Mouse (Mus musculus) heart, postnatal 0 days (tissue): ENCODE results near the gene Pax5. TPM values are rescaled to one million over a fixed set of nuclear protein-coding genes. Genes with fewer than 3 reads are reported as not detected.

Source experiments
- ATAC-seq: fragments of 200-750 bp; cut with Nextera tagmentation; 2 replicates; pipeline ENCODE4 v1.8.0; 2017; ENCODE audit warnings: low read depth, moderate number of reproducible peaks, moderate library complexity; ENCODE audit not compliant: insufficient read depth
- DNase-seq: peaks from one replicate; pipeline ENCODE4 v3.0.0-alpha.2; 2016; ENCODE audit warnings: low spot score
- H3K27ac ChIP-seq: fragments of 300-500 bp; sonication (generic); 2 replicates; pipeline ENCODE4 v1.5.1; 2014; ENCODE audit warnings: low read depth, mild to moderate bottlenecking
- H3K27me3 ChIP-seq: fragments of 300-500 bp; sonication (generic); 2 replicates; pipeline ENCODE4 v1.6.1; 2014; ENCODE audit warnings: low read length, mixed read lengths; ENCODE audit not compliant: control insufficient read depth, insufficient read depth
- H3K36me3 ChIP-seq: fragments of 300-500 bp; sonication (generic); replicated peaks from 2 replicates; pipeline ENCODE4 v1.6.1; 2014; ENCODE audit warnings: low read length, mixed read lengths; ENCODE audit not compliant: control insufficient read depth, insufficient read depth
- H3K4me1 ChIP-seq: fragments of 300-500 bp; sonication (generic); 2 replicates; pipeline ENCODE4 v1.6.1; 2014; ENCODE audit warnings: antibody characterized with exemption; ENCODE audit not compliant: control insufficient read depth, insufficient read depth
- H3K4me2 ChIP-seq: fragments of 300-500 bp; sonication (generic); 2 replicates; pipeline ENCODE4 v1.6.1; 2014; ENCODE audit warnings: low read depth, mild to moderate bottlenecking, low read length, moderate library complexity
- H3K4me3 ChIP-seq: fragments of 300-500 bp; sonication (generic); 2 replicates; pipeline ENCODE4 v1.5.1; 2014; ENCODE audit warnings: low read depth, low read length
- H3K9ac ChIP-seq: fragments of 300-500 bp; sonication (generic); replicated peaks from 2 replicates; pipeline ENCODE4 v1.6.1; 2014; ENCODE audit warnings: low read depth, low read length, mixed read lengths
- H3K9me3 ChIP-seq: fragments of 300-500 bp; sonication (generic); replicated peaks from 2 replicates; pipeline ENCODE4 v1.6.1; 2016; ENCODE audit warnings: low read length; ENCODE audit not compliant: control insufficient read depth
- CTCF ChIP-seq: IDR thresholded peaks from 2 replicates; pipeline ENCODE4 v1.5.1; 2016; ENCODE audit warnings: antibody characterized with exemption, control low read depth, low read depth
- EP300 ChIP-seq: IDR thresholded peaks from 2 replicates; pipeline ENCODE4 v1.6.1; 2016; ENCODE audit warnings: antibody characterized with exemption, low read depth
- WGBS: fragments of 180-500 bp; shearing (Covaris S2); extraction: QIAGEN DNeasy Blood & Tissue Kit; methylation state at CpG from one replicate; pipeline ENCODE4 v1.1.7; 2014; 5-methylcytosine and 5-hydroxymethylcytosine counted together
- polyA plus RNA-seq: library from polyadenylated mRNA; unstranded; fragments of >200 nt; fragmentation: Nextera tagmentation; extraction: Ambion mirVana; gene quantifications from 2 replicates; pipeline ENCODE4 v1.2.1, GENCODE M21; 2015
- total RNA-seq: library from RNA; depleted of rRNA; stranded (reverse); fragments of >200 nt; gene quantifications from 2 replicates; pipeline ENCODE4 v1.2.3, GENCODE M21; 2014; ENCODE audit warnings: low replicate concordance

Gene Pax5
- total and polyA plus RNA-seq, 2 experiments from 2014 or later: not detected

DNA sequence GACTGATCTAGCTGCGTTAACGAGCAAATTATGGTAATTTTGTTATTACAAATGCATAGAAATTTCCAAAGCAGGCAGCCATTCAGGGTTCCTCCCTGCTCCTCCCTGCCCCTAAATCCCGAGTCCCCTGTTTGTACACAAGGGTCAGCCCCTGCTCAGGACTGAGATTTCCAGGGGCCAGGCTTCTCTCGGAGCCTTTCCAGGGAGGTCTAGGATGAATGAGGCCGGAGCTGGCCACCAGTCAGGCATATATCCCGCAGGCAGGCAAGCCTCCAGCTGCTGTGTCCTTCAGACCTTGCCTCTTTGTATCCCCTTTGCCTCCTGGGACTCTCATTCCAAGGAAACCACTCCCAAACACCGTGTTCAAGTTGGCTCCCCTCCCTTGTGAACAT, 151.7 kb downstream of the Pax5 start:
- Histone ChIP-seq H3K9ac (no peak overlapping the region), H3K36me3 (no peaks in the 10 kb centered on the region), H3K27me3 (0 out of 2 replicates have a peak, but pooled peaks cover 8% of the 10 kb centered on the region), H3K4me1 (no peaks in the 10 kb centered on the region), H3K9me3 (no peaks in the 10 kb centered on the region), H3K4me2 (peak overlapping the region; percentile 66), H3K4me3 (0 out of 2 replicates have a peak overlapping the region, but pooled peaks have one; percentile 35), H3K27ac (no peak overlapping the region)
- DNase-seq (no peak), ATAC-seq (no peak)
- WGBS: 12% methylated on average over 7 of the region's 7 CpGs
- no peak for TF ChIP-seq EP300
- no peak for TF ChIP-seq CTCF

DNA sequence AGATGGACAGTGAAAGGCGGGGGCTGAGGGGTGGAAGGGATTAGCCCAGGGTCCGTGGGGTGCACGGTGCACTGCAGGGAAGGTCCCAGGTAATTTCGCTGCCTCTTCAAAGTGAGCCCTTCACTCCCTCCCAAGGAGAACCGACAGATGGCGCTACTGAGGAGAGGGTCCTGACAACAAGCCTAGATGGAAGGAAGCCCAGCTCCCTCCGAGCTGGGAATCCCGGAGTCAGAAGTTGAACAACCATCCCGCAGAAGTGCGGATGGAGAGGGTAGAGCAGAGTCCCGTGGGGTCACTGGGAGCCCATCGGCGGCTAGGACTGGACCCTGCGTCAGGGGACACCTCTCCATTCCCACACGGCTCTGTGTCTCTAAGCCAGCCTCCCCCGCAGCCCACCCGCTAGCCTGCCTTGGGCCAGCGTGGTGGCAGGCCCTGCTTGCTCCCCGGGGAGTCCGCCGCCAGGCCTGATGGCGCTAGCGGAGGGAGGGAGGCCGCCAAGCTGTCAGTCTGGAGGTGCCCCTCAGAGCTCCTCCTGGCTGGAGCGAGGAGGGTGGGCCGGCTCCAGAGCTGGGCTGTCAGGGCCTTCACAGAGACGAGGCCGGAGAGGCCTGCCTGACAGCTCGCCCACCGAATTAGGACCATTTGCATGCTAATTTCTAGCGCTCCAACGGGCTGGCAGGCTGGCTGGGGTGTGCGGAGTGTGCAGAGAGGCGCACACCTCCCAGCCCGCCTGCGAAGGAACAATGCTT, 152.3 kb downstream of the Pax5 start:
- WGBS: 2% methylated on average over 36 of the region's 36 CpGs

DNA sequence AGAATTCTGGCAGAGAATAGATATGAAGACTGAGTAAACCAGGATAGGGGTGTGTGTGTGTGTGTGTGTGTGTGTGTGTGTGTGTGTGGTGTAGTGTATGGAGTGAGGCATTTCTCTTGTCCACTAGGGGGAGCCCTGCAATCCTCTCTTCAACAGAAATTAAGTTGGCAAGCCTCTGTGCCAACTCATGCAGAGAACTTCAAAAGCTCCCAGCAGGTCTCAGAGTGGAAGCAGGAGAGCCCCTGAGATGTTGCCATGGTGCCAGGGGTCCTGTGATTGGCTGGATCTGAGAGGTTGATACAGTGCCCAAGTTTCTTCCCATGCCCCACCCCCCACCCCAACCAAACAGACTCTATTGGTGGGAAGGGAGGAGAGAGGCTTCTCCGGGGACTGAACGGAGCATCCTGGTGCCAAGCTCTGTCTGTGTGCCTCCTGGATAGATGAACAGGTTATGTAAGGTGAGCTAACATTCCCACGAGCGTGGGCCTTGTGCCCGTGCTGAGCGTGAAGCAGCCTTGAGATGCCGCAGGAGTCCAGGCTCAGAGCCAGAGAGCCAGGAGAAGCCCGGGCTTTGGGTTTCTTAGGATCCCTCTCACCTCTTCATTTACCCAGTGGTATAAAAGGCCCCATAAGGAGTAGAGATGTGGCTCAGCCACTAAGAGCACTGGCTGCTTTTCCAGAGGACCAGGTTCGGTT, 153.6 kb downstream of the Pax5 start:
- H3K36me3 ChIP-seq: no peaks in the 10 kb centered on the region
- no peak overlapping the region for H3K9ac ChIP-seq
- no peak for ATAC-seq
- H3K27ac ChIP-seq: no peak overlapping the region
- no peak overlapping the region for H3K4me3 ChIP-seq
- 0 out of 2 replicates have a peak, but pooled peaks cover 5% of the 10 kb centered on the region for H3K27me3 ChIP-seq
- H3K4me2 ChIP-seq: no peak overlapping the region
- H3K9me3 ChIP-seq: no peaks in the 10 kb centered on the region
- TF ChIP-seq CTCF: no peak
- TF ChIP-seq EP300: no peak
- no peaks in the 10 kb centered on the region for H3K4me1 ChIP-seq
- DNase-seq: no peak
- 89% methylated on average over 9 of the region's 9 CpGs for WGBS

More for the DNA sequence above, 152.3 kb downstream of the Pax5 start:
- peak; percentile 31 for DNase-seq
- no peaks in the 10 kb centered on the region for H3K4me1 ChIP-seq
- H3K4me3 ChIP-seq: peak overlapping the region; percentile 35
- H3K4me2 ChIP-seq: peak overlapping the region; percentile 66
- no peak overlapping the region for H3K9ac ChIP-seq
- no peak overlapping the region for H3K27ac ChIP-seq
- H3K36me3 ChIP-seq: no peaks in the 10 kb centered on the region
- TF ChIP-seq CTCF: peak; percentile 55
- TF ChIP-seq EP300: no peak
- ATAC-seq: no peak; the same call in 1 of the 2 replicates
- 0 out of 2 replicates have a peak, but pooled peaks cover 5% of the 10 kb centered on the region for H3K27me3 ChIP-seq
- no peaks in the 10 kb centered on the region for H3K9me3 ChIP-seq

DNA sequence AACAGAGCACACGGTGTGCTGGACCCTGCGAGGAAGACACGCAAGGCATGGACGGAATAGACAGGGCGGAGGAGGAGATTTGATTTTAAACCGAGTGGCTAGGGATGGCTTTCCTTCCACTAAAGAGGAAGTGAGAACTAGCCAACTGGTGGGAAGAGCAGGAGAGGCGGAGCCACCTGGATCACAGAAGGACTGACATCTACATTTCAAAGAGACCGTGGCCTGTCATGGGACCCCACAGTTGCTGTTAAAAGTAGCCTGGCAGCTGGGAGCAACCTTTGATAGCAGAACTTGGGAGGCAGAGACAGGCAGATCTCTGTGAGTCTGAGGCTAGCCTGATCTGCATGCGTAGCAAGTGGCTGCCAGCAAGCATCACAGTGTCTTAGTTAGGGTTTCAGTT, 154.7 kb downstream of the Pax5 start:
- Histone ChIP-seq H3K4me3 (no peak overlapping the region), H3K4me1 (no peaks in the 10 kb centered on the region), H3K27me3 (0 out of 2 replicates have a peak, but pooled peaks cover 5% of the 10 kb centered on the region), H3K9me3 (no peaks in the 10 kb centered on the region), H3K27ac (no peak overlapping the region), H3K4me2 (no peak overlapping the region), H3K9ac (no peak overlapping the region), H3K36me3 (no peaks in the 10 kb centered on the region)
- ATAC-seq (no peak), DNase-seq (no peak)
- TF ChIP-seq CTCF (no peak), EP300 (no peak)
- 72% methylated on average over 9 of the region's 9 CpGs for WGBS

DNA sequence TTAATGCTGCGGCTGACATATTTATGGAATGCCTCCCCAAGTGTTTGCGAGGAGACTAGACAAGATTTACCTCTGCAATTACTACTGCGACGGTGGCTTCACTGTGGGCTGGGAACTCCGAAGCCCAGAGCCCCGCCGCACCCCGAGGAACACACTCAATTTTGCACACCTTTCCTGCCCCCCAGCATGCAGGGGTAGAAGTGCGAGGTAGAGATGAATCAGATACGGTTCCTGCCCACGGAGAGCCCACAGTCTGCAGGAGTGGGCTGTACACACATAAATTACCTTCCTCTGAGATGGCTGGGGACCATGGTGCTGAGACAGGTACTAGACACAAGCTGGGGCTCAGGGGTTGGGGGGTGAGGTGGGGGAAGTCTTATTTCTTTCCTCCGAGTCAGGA, 158.8 kb downstream of the Pax5 start:
- TF ChIP-seq EP300 (no peak), CTCF (no peak)
- ATAC-seq (no peak), DNase-seq (no peak)
- no peak overlapping the region for H3K9ac ChIP-seq
- H3K4me1 ChIP-seq: no peaks in the 10 kb centered on the region
- no peak overlapping the region for H3K4me2 ChIP-seq
- no peaks in the 10 kb centered on the region for H3K36me3 ChIP-seq
- H3K4me3 ChIP-seq: no peak overlapping the region
- 77% methylated on average over 12 of the region's 12 CpGs for WGBS
- H3K9me3 ChIP-seq: no peaks in the 10 kb centered on the region
- H3K27me3 ChIP-seq: no peaks in the 10 kb centered on the region
- no peak overlapping the region for H3K27ac ChIP-seq
